Mouse (Mus musculus) stomach, embryonic 14.5 days (tissue): Measurements from ENCODE around the gene Dnajc11. TPM values are rescaled to one million over a fixed set of nuclear protein-coding genes. Genes with fewer than 3 reads are reported as not detected.

ENCODE experiments used
- ATAC-seq: fragments of 200-750 bp; cut with Nextera tagmentation; 2 replicates; pipeline ENCODE4 v1.8.0; 2017; ENCODE audit warnings: low read depth, moderate TSS enrichment; ENCODE audit not compliant: insufficient number of reproducible peaks, insufficient read depth, low FRiP score
- H3K27ac ChIP-seq: fragments of 300-500 bp; sonication (generic); 2 replicates; pipeline ENCODE4 v1.5.1; 2014; ENCODE audit warnings: mild to moderate bottlenecking, low read length, moderate library complexity, mixed read lengths
- H3K27me3 ChIP-seq: fragments of 300-500 bp; sonication (generic); 2 replicates; pipeline ENCODE4 v1.6.1; 2014; ENCODE audit warnings: low read length, control low read depth, mixed read lengths; ENCODE audit not compliant: control insufficient read depth, insufficient read depth
- H3K36me3 ChIP-seq: fragments of 300-500 bp; sonication (generic); 2 replicates; pipeline ENCODE4 v1.6.1; 2014; ENCODE audit warnings: mild to moderate bottlenecking, control low read depth, low read length, moderate library complexity, mixed read lengths; ENCODE audit not compliant: control insufficient read depth, insufficient read depth
- H3K4me1 ChIP-seq: fragments of 300-500 bp; sonication (generic); 2 replicates; pipeline ENCODE4 v1.6.1; 2014; ENCODE audit warnings: low read length, control low read depth, mixed read lengths; ENCODE audit not compliant: control insufficient read depth, insufficient read depth
- H3K4me2 ChIP-seq: fragments of 300-500 bp; sonication (generic); replicated peaks from 2 replicates; pipeline ENCODE4 v1.6.1; 2014; ENCODE audit warnings: low read depth, low read length, control low read depth
- H3K4me3 ChIP-seq: fragments of 300-500 bp; sonication (generic); 2 replicates; pipeline ENCODE4 v1.5.1; 2014; ENCODE audit warnings: low read depth, low read length, control low read depth
- H3K9ac ChIP-seq: fragments of 300-500 bp; sonication (generic); replicated peaks from 2 replicates; pipeline ENCODE4 v1.6.1; 2014; ENCODE audit warnings: low read depth, mild to moderate bottlenecking, control low read depth, low read length, moderate library complexity, mixed read lengths
- H3K9me3 ChIP-seq: fragments of 300-500 bp; sonication (generic); 2 replicates; pipeline ENCODE4 v1.6.1; 2016; ENCODE audit warnings: low read depth, low read length, control low read depth; ENCODE audit not compliant: control insufficient read depth
- WGBS: fragments of 180-500 bp; shearing (Covaris S2); extraction: QIAGEN DNeasy Blood & Tissue Kit; methylation state at CpG from one replicate; pipeline ENCODE4 v1.1.7; 2014; 5-methylcytosine and 5-hydroxymethylcytosine counted together
- polyA plus RNA-seq: library from polyadenylated mRNA; unstranded; fragments of >200 nt; fragmentation: Nextera tagmentation; extraction: Ambion mirVana; gene quantifications from 2 replicates; pipeline ENCODE4 v1.2.1, GENCODE M21; 2014

The Dnajc11 gene
- polyA plus RNA-seq, 1 experiment from 2014 or later = 62.6 TPM

DNA sequence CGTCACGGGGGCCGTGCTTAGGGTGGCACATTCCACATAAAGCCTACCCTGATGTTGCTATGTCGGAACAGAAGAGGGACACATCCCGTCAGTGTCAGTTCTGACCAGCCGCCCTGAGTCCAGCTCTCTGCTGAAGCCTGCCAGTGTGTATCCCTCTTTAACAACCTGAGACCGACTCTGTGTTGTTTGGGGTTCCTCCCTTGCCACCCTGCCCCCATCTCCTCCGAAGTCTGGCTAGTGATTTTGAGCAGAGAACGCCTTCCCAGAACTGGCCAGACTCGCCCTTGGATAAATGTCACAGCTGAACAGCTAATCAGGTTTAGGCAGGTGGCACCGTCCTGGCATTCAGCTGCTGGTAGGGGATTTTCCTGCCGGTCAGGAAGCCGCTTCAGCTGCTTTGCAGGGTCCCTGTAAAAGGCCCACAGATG is 77.2 kb downstream of the Dnajc11 start:
- Histone ChIP-seq H3K27ac (peak overlapping the region; percentile 48; the same call in 1 of the 2 replicates), H3K27me3 (no peaks in the 10 kb centered on the region), H3K9ac (peak overlapping the region; percentile 62; the same call in 1 of the 2 replicates), H3K9me3 (no peaks in the 10 kb centered on the region), H3K4me3 (peak overlapping the region; percentile 68), H3K4me2 (peak overlapping the region; percentile 100), H3K36me3 (peaks cover 18% of the 10 kb centered on the region; the same call in 1 of the 2 replicates), H3K4me1 (peaks cover 34% of the 10 kb centered on the region)
- WGBS = 14% methylated on average over 13 of the region's 13 CpGs
- no peak for ATAC-seq

- Histone ChIP-seq H3K9ac (no peak overlapping the region), H3K4me1 (peaks cover 34% of the 10 kb centered on the region), H3K27me3 (no peaks in the 10 kb centered on the region), H3K4me3 (peak overlapping the region; percentile 68), H3K27ac (peak overlapping the region; percentile 48; the same call in 1 of the 2 replicates), H3K4me2 (peak overlapping the region; percentile 100), H3K9me3 (no peaks in the 10 kb centered on the region), H3K36me3 (peaks cover 24% of the 10 kb centered on the region; the same call in 1 of the 2 replicates)
- 73% methylated on average over 8 of the region's 8 CpGs for WGBS
- peak; percentile 7; the same call in 1 of the 2 replicates for ATAC-seq
These were observed 77.8 kb downstream of the Dnajc11 start for GRCm38 (mm10) chr4:152011171-152011760.

- no peak for ATAC-seq
- 89% methylated on average over 16 of the region's 16 CpGs for WGBS
- Histone ChIP-seq H3K27me3 (no peaks in the 10 kb centered on the region), H3K27ac (no peak overlapping the region), H3K4me3 (no peak overlapping the region), H3K4me1 (peaks cover 27% of the 10 kb centered on the region), H3K9ac (no peak overlapping the region), H3K9me3 (no peaks in the 10 kb centered on the region), H3K4me2 (peak overlapping the region; percentile 100), H3K36me3 (peaks cover 24% of the 10 kb centered on the region; the same call in 1 of the 2 replicates)
These were observed 78.6 kb downstream of the Dnajc11 start for GRCm38 (mm10) chr4:152012109-152012508.

DNA sequence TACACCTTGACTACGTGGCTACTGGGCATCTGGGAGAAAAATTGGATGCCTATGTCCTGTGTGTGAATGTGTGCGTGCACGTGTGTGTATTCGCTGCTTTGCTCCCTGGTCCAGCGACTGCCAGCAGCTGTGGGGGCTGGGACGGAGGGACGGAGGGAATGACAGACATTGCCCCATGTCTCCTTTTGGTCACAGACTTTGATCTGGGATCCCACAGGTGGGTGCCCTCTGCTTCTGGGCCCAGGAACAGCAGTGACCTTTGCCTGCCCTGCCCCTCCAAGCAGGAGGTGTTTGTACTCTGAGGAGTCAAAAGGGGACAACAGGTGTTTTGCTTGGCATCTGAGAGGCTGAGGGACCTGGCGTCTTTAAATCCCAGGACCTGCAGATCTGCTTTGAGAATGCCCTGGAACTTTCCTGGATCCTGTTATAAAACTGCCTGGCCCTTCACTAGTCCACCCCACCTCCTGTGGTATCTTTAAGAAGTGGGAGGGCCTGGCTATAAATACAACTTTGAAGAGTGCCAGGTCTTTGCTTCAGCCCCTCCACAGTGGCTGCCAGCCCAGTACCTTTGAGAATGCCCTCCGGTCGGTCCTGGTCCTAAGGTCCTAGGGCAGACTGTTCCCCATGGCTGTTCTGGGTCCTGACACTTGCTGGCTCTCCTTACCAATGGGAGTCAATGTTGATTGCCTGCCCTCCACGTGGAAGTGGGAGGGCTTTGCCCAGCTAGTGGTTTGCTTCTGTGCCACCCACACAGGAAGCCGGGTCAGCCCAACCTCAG is 79.7 kb downstream of the Dnajc11 start:
- Histone ChIP-seq H3K9me3 (no peaks in the 10 kb centered on the region), H3K4me2 (no peak overlapping the region), H3K27me3 (no peaks in the 10 kb centered on the region), H3K9ac (no peak overlapping the region), H3K4me3 (no peak overlapping the region), H3K27ac (no peak overlapping the region), H3K4me1 (peaks cover 16% of the 10 kb centered on the region; the same call in 1 of the 2 replicates), H3K36me3 (peaks cover 30% of the 10 kb centered on the region)
- no peak for ATAC-seq
- 86% methylated on average over 12 of the region's 12 CpGs for WGBS

- H3K9me3 ChIP-seq = no peaks in the 10 kb centered on the region
- WGBS = 83% methylated on average over 6 of the region's 6 CpGs
- no peaks in the 10 kb centered on the region for H3K27me3 ChIP-seq
- H3K4me1 ChIP-seq = no peaks in the 10 kb centered on the region
- no peak overlapping the region for H3K4me3 ChIP-seq
- H3K27ac ChIP-seq = no peak overlapping the region
- ATAC-seq = no peak
- no peak overlapping the region for H3K4me2 ChIP-seq
- H3K36me3 ChIP-seq = peaks cover 66% of the 10 kb centered on the region
- no peak overlapping the region for H3K9ac ChIP-seq
These were observed 85.6 kb downstream of the Dnajc11 start for GRCm38 (mm10) chr4:152019073-152019472.

DNA sequence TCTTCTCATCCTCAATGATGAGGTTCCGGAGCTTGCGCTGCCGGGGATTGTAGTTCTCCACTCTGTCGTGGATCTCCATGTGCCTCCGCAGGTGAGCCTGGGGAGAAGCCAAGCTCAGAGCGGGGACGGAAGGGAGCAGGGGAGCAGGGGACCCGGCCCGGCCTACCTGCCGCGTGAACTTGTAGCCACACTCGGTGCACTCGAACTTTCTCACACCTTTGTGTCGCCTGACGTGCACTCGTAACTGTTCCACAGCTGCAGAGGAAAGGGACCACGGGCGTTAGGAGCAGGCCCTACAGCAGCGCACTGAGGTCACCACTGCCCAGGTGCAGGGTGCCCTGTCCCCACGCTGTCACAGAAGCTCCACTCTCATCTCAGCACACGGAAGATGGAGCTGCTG is 86.5 kb downstream of the Dnajc11 start:
- peaks cover 2% of the 10 kb centered on the region; the same call in 1 of the 2 replicates for H3K4me1 ChIP-seq
- H3K9me3 ChIP-seq = no peaks in the 10 kb centered on the region
- H3K4me2 ChIP-seq = no peak overlapping the region
- ATAC-seq = no peak
- peaks cover 60% of the 10 kb centered on the region for H3K36me3 ChIP-seq
- 92% methylated on average over 21 of the region's 21 CpGs for WGBS
- no peak overlapping the region for H3K9ac ChIP-seq
- no peaks in the 10 kb centered on the region for H3K27me3 ChIP-seq
- H3K4me3 ChIP-seq = no peak overlapping the region
- no peak overlapping the region for H3K27ac ChIP-seq

DNA sequence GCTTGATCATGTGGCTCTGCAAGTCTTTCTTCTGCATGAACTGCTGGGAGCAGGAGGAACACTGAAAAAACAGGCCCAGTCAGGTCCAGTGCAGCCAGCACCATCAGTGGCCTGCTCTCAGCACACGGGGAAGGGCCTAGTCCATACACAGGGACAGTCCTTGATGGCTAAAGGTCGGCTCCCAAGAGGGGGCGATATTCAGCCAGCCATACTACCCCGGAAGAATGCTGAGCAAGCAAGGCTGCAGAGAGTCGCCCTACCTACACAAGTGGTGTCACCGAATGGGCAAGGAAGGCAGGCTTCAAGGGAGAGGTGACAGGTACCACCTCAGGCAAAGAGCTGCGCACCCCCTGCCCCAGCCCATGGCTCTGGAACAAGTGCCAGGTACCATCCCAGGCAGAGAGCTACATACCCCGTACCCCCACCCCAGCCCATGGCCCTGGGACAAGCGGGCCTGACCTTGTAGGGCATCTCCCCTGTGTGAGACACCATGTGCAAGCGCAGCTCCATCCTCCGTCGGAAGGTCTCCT is 88.1 kb downstream of the Dnajc11 start:
- peaks cover 17% of the 10 kb centered on the region for H3K4me1 ChIP-seq
- H3K4me3 ChIP-seq = no peak overlapping the region
- WGBS = 84% methylated on average over 12 of the region's 12 CpGs
- peaks cover 47% of the 10 kb centered on the region for H3K36me3 ChIP-seq
- ATAC-seq = no peak
- H3K4me2 ChIP-seq = no peak overlapping the region
- H3K27ac ChIP-seq = no peak overlapping the region
- no peaks in the 10 kb centered on the region for H3K27me3 ChIP-seq
- H3K9ac ChIP-seq = no peak overlapping the region
- no peaks in the 10 kb centered on the region for H3K9me3 ChIP-seq

- Histone ChIP-seq H3K27me3 (no peaks in the 10 kb centered on the region), H3K36me3 (peaks cover 47% of the 10 kb centered on the region), H3K4me3 (no peak overlapping the region), H3K9me3 (no peaks in the 10 kb centered on the region), H3K9ac (no peak overlapping the region), H3K4me2 (no peak overlapping the region), H3K4me1 (peaks cover 18% of the 10 kb centered on the region), H3K27ac (no peak overlapping the region)
- 92% methylated on average over 8 of the region's 8 CpGs for WGBS
- no peak for ATAC-seq
These were observed 89.0 kb downstream of the Dnajc11 start for GRCm38 (mm10) chr4:152022506-152022905.
